Mouse (Mus musculus) T-helper 2 cell (primary cell): ENCODE results near the gene Zfp40.

Experiments used
- in situ Hi-C: fragments of 300-600 bp; cut with MboI, MseI; formaldehyde crosslinking; loops from one replicate; pipeline ENCODE4 v1.15.1; 2025; ENCODE audit warnings: high pct_unique_total_duplicates

The Zfp40 gene

GRCm38 (mm10) chr17:23192453-23193379 lies at the start of gene Zfp40:
Gene Zfp40, minus strand, starts transcription at chr17:23193252.
- in situ Hi-C loops = loop anchor here (25.0 kb wide), 2 partner anchors 370 to 920 kb away; partner anchors contain the start of gene Zfp213

- in situ Hi-C loops = no loop called here
These were observed 25.3 kb upstream of the Zfp40 start for GRCm38 (mm10) chr17:23218320-23218719.

GRCm38 (mm10) chr17:23199856-23200255 lies 6.8 kb upstream of the Zfp40 start:
- in situ Hi-C loops = loop anchor here (10.0 to 25.0 kb wide), 3 partner anchors 362 to 912 kb away; partner anchors contain the start of gene Zfp213

GRCm38 (mm10) chr17:23193441-23193840 lies 389 bp upstream of the Zfp40 start:
- in situ Hi-C loops = loop anchor here (25.0 kb wide), 2 partner anchors 369 to 919 kb away; partner anchors contain the start of gene Zfp213

GRCm38 (mm10) chr17:23187680-23188079 lies 5.4 kb downstream of the Zfp40 start:
- in situ Hi-C loops = loop anchor here (25.0 kb wide), 2 partner anchors 375 to 925 kb away; partner anchors contain the start of gene Zfp213
